Mouse (Mus musculus): ENCODE measurements at regions not wholly inside any gene's neighbourhood (a gene's known extent, or its start where the extent isn't known, plus 50 kb on each side); places are given as distances from the start of the nearest gene placed in this dataset.
A peak's percentile ranks its signal among the peaks of the same experiment; 100 is the strongest.

DNA sequence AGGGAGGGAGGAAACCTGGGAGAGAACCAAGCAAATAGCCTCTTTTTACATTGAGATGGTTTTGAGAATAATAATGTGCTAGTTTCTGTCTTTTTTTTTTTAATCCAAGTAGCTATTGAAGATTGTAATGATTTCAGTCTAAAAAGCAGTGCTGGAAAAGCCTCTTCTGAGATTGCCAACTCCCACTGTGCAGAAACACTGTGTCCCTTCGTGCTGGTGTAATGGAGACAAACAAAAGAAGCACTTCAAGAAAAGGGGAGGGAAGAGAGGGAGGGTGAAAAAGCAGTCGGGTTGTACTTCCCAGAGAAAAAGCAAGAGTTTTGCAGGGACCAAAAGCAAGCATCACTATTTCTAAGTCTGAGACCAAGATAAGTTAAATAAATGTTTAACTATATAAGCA lies 669.4 kb upstream of the Mms22l start:
- peaks cover 5% of the 10 kb centered on the region for H3K4me1 ChIP-seq
- no peaks in the 10 kb centered on the region for H3K27me3 ChIP-seq
- H3K27ac ChIP-seq (replicated peaks) = peak overlapping the region; percentile 54
- no peak overlapping the region for H3K4me3 ChIP-seq
- ATAC-seq (ENCODE audit: low FRiP score, low read depth) = peak; percentile 80
- no peaks in the 10 kb centered on the region for H3K36me3 ChIP-seq
- no peak overlapping the region for H3K4me2 ChIP-seq (replicated peaks)
- no peak overlapping the region for H3K9ac ChIP-seq (replicated peaks)
- 2% methylated on average over 2 of the region's 2 CpGs for WGBS
- no peaks in the 10 kb centered on the region for H3K9me3 ChIP-seq

DNA sequence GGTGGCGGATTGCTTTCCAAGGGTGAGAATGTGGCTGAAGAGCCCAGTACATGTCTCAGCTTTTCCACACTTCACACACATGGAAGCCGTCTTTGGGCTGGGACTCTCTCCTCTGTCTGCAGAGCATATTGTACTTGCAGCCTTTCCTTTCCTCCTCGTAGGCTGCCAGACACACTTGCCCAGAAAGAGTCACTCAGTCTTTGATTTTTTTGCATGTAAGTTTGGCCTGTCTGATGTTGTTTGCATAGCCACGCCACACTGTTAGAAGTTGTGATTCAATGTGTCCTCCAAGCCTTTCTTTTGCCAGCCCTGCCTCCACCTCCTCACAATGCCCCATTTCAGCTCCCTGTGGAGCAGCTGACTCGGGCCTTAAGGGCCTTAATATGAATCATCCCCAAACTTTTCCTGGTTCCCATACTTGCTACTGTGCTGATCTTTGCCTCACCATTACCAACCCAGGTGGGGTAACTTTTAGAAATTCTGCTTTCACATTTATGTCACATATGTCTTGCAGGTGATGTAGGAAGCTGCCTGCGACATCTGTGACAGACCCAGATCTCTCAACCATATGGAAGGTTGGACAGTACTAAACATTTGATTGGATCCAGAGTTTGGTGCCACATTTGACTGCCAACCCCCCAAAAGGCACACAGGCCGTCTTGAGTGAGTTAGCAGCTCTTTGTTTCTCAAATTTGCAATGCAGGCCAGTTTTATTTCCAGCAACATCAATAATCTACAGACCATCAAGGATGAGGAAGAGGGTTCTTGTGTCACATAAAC lies 663.7 kb upstream of the Mms22l start:
- no peaks in the 10 kb centered on the region for H3K36me3 ChIP-seq
- H3K27me3 ChIP-seq = no peaks in the 10 kb centered on the region
- H3K4me1 ChIP-seq = peaks cover 7% of the 10 kb centered on the region; the same call in 1 of the 2 replicates
- no peak overlapping the region for H3K4me3 ChIP-seq
- H3K9me3 ChIP-seq = no peaks in the 10 kb centered on the region
- ATAC-seq (ENCODE audit: low FRiP score, low read depth) = no peak
- no peak overlapping the region for H3K9ac ChIP-seq (replicated peaks)
- H3K4me2 ChIP-seq (replicated peaks) = no peak overlapping the region
- H3K27ac ChIP-seq (replicated peaks) = no peak overlapping the region
- 61% methylated on average over 7 of the region's 7 CpGs for WGBS

GRCm38 (mm10) chr4:23843609-23844287 lies 652.5 kb upstream of the Mms22l start:
- Histone ChIP-seq H3K9me3 (no peaks in the 10 kb centered on the region), H3K27me3 (no peaks in the 10 kb centered on the region), H3K36me3 (no peaks in the 10 kb centered on the region), H3K4me1 (peaks cover 5% of the 10 kb centered on the region; the same call in 1 of the 2 replicates), H3K9ac (replicated peaks) (no peak overlapping the region), H3K4me2 (replicated peaks) (no peak overlapping the region), H3K4me3 (no peak overlapping the region), H3K27ac (replicated peaks) (peak overlapping the region; percentile 2; the same call in 1 of the 2 replicates)
- ATAC-seq (ENCODE audit: low FRiP score, low read depth) = peak; percentile 78
- 49% methylated on average over 4 of the region's 4 CpGs for WGBS

DNA sequence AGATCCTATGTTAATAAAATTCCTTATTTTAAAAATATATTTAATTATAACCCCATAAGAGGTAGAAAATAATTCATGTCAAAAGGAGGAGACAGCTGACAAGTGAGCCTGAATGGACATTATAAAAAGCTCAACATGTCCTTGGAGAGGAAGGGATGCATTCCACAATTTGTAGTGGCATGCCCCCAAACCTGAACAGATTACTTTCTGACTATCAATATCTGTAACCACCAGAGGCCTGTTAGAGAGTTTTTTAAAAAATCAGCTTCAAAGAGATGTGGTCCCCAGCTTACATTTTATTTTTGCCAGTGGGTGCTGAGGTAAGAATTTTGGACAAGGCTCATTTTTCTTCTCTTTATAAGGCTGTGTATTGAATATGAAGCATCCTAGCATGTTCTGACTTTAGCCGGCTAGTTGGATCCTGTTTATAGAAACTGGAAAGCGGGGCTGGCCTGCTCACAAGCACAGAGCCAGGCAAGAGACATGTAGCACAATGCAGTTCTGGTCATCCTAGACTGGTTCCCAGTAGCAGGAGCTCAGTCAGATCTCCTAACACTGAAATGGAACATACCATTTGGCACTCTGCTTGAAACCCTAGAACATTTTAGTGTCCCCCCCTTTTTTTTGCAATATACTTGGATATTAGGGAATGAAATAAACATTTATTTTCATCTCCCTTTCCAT lies 651.8 kb upstream of the Mms22l start:
- Histone ChIP-seq H3K9ac (replicated peaks) (no peak overlapping the region), H3K4me3 (no peak overlapping the region), H3K27ac (replicated peaks) (peak overlapping the region; percentile 61), H3K4me1 (peaks cover 5% of the 10 kb centered on the region; the same call in 1 of the 2 replicates), H3K4me2 (replicated peaks) (no peak overlapping the region), H3K36me3 (no peaks in the 10 kb centered on the region), H3K27me3 (no peaks in the 10 kb centered on the region), H3K9me3 (no peaks in the 10 kb centered on the region)
- peak; percentile 42 for ATAC-seq (ENCODE audit: low FRiP score, low read depth)
- WGBS = 70% methylated on average over 2 of the region's 2 CpGs

DNA sequence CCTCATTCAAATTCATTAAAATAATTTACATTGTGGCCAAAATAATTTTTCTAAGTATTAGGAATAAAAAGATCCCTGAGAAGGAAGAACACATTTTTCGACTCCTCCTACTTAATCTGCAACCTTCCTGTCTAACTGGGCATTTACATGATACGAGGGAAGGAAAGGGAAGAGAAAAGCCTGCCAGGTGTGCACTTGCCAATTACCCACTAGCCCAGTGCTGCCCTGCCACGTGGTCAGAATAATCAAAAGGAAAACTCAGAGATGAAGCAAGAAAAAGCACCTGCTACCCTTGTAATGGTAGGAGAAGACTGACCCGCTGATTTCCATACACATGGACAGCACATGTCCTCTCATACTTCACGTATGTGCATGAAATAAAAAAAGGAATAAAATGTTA lies 651.0 kb upstream of the Mms22l start:
- no peak for ATAC-seq (ENCODE audit: low FRiP score, low read depth)
- Histone ChIP-seq H3K9me3 (no peaks in the 10 kb centered on the region), H3K4me2 (replicated peaks) (no peak overlapping the region), H3K9ac (replicated peaks) (no peak overlapping the region), H3K27me3 (no peaks in the 10 kb centered on the region), H3K4me3 (no peak overlapping the region), H3K27ac (replicated peaks) (no peak overlapping the region), H3K36me3 (no peaks in the 10 kb centered on the region), H3K4me1 (peaks cover 5% of the 10 kb centered on the region; the same call in 1 of the 2 replicates)
- 65% methylated on average over 5 of the region's 5 CpGs for WGBS

- no peak for ATAC-seq (ENCODE audit: low FRiP score, low read depth)
- Histone ChIP-seq H3K36me3 (no peaks in the 10 kb centered on the region), H3K4me3 (no peak overlapping the region), H3K27me3 (no peaks in the 10 kb centered on the region), H3K27ac (replicated peaks) (no peak overlapping the region), H3K9me3 (no peaks in the 10 kb centered on the region), H3K4me1 (no peaks in the 10 kb centered on the region), H3K4me2 (replicated peaks) (no peak overlapping the region), H3K9ac (replicated peaks) (no peak overlapping the region)
- 93% methylated on average over 2 of the region's 2 CpGs for WGBS
These were observed 645.6 kb upstream of the Mms22l start for GRCm38 (mm10) chr4:23850640-23851039.

DNA sequence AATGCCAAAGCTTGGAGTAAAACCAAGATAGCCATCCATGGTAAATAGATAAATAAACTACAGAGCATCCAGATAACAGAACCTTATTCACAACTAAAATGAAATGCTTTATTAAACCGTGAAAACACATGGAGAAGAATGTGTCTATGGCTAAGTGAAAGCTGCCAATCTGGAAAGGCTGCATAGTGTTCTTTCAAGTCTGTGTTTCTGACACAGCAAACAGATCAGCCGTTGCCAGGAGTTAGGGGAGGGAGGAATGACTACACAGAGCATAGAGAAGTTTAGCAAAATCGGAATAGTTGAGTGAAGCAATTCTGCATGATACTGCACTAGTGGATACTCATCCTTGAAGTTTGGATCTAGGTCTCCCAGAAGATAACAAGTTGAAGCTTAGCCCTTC lies 633.8 kb upstream of the Mms22l start:
- Histone ChIP-seq H3K36me3 (no peaks in the 10 kb centered on the region), H3K9ac (replicated peaks) (no peak overlapping the region), H3K27me3 (no peaks in the 10 kb centered on the region), H3K4me2 (replicated peaks) (no peak overlapping the region), H3K27ac (replicated peaks) (no peak overlapping the region), H3K9me3 (no peaks in the 10 kb centered on the region), H3K4me3 (no peak overlapping the region), H3K4me1 (no peaks in the 10 kb centered on the region)
- 89% methylated on average over 3 of the region's 3 CpGs for WGBS
- no peak for ATAC-seq (ENCODE audit: low FRiP score, low read depth)

GRCm38 (mm10) chr4:23880007-23880406 lies 616.2 kb upstream of the Mms22l start:
- Histone ChIP-seq H3K4me3 (no peak overlapping the region), H3K9me3 (no peaks in the 10 kb centered on the region), H3K27ac (replicated peaks) (no peak overlapping the region), H3K4me2 (replicated peaks) (no peak overlapping the region), H3K9ac (replicated peaks) (no peak overlapping the region), H3K4me1 (no peaks in the 10 kb centered on the region), H3K36me3 (no peaks in the 10 kb centered on the region), H3K27me3 (no peaks in the 10 kb centered on the region)
- no peak for ATAC-seq (ENCODE audit: low FRiP score, low read depth)
- WGBS = 93% methylated on average over 7 of the region's 7 CpGs

DNA sequence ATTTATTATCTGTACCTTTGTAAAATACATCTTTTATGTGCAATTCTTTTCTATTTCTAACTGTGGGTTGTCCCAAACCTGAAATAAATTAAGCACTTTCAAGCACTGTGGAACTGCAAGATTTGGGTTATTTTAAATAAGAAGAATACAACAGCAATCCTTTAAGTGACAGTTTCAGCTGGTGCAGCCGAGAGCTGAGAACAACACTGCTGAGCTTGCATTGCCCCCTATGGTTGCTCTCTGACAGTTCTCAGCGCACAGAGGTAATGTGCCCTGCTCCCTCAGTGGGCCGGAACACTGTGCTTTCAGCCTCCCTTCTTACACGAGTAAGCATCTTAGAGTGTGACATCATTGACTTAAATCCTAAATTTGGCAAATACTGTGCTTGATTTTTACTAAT lies 582.9 kb upstream of the Mms22l start:
- 6% methylated on average over 4 of the region's 4 CpGs for WGBS
- no peak overlapping the region for H3K4me3 ChIP-seq
- H3K27me3 ChIP-seq = no peaks in the 10 kb centered on the region
- H3K27ac ChIP-seq (replicated peaks) = no peak overlapping the region
- no peaks in the 10 kb centered on the region for H3K9me3 ChIP-seq
- H3K4me2 ChIP-seq (replicated peaks) = no peak overlapping the region
- no peak overlapping the region for H3K9ac ChIP-seq (replicated peaks)
- H3K36me3 ChIP-seq = no peaks in the 10 kb centered on the region
- H3K4me1 ChIP-seq = no peaks in the 10 kb centered on the region
- peak; percentile 95 for ATAC-seq (ENCODE audit: low FRiP score, low read depth)

DNA sequence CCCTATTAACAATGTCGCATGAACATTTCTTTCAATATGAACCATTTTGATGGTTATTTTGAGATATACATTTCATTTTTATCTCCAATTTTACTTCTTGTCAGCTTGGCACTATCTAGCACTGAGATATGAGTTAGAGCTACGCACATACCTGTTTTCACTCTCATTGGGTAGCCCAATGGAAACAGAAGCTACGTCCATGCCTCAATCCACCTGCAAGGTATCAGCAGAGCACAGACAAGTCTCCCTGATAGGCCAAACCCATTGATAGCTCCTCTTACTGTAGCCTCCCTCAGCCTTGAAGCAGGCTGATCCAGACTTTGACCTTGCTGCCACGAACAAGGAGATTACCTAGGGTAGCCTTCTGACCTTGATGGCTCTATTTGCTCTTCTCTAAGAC lies 582.4 kb upstream of the Mms22l start:
- 71% methylated on average over 4 of the region's 4 CpGs for WGBS
- peak; percentile 52; the same call in 1 of the 2 replicates for ATAC-seq (ENCODE audit: low FRiP score, low read depth)

GRCm38 (mm10) chr4:23914423-23914822 lies 581.8 kb upstream of the Mms22l start:
- Histone ChIP-seq H3K9ac (replicated peaks) (no peak overlapping the region), H3K27me3 (no peaks in the 10 kb centered on the region), H3K4me3 (no peak overlapping the region), H3K9me3 (no peaks in the 10 kb centered on the region), H3K4me1 (no peaks in the 10 kb centered on the region), H3K36me3 (no peaks in the 10 kb centered on the region), H3K4me2 (replicated peaks) (no peak overlapping the region), H3K27ac (replicated peaks) (no peak overlapping the region)
- ATAC-seq (ENCODE audit: low FRiP score, low read depth) = no peak
- WGBS = 57% methylated on average over 7 of the region's 7 CpGs

More for the DNA sequence above, 582.4 kb upstream of the Mms22l start:
- Histone ChIP-seq H3K9me3 (no peaks in the 10 kb centered on the region), H3K27ac (replicated peaks) (no peak overlapping the region), H3K4me1 (no peaks in the 10 kb centered on the region), H3K4me2 (replicated peaks) (no peak overlapping the region), H3K4me3 (no peak overlapping the region), H3K27me3 (no peaks in the 10 kb centered on the region), H3K9ac (replicated peaks) (no peak overlapping the region), H3K36me3 (no peaks in the 10 kb centered on the region)

GRCm38 (mm10) chr4:23921520-23921919 lies 574.7 kb upstream of the Mms22l start:
- H3K4me1 ChIP-seq = no peaks in the 10 kb centered on the region
- no peak overlapping the region for H3K9ac ChIP-seq (replicated peaks)
- no peak overlapping the region for H3K4me3 ChIP-seq
- H3K36me3 ChIP-seq = no peaks in the 10 kb centered on the region
- ATAC-seq (ENCODE audit: low FRiP score, low read depth) = no peak
- H3K4me2 ChIP-seq (replicated peaks) = no peak overlapping the region
- 89% methylated on average over 3 of the region's 3 CpGs for WGBS
- H3K9me3 ChIP-seq = no peaks in the 10 kb centered on the region
- H3K27ac ChIP-seq (replicated peaks) = no peak overlapping the region
- H3K27me3 ChIP-seq = no peaks in the 10 kb centered on the region

Measured in midbrain, embryonic 12.5 days (tissue).